Mouse (Mus musculus) monocyte, adult 2 months (primary cell): ENCODE data around the gene Bcl2l13.

Source experiments
- DNase-seq, 2 experiments: peaks; one replicate each; pipeline ENCODE4 v3.0.0; 2022; ENCODE audit warnings: low spot score in 2 of 2, low read depth in 1 of 2

Gene Bcl2l13

DNA sequence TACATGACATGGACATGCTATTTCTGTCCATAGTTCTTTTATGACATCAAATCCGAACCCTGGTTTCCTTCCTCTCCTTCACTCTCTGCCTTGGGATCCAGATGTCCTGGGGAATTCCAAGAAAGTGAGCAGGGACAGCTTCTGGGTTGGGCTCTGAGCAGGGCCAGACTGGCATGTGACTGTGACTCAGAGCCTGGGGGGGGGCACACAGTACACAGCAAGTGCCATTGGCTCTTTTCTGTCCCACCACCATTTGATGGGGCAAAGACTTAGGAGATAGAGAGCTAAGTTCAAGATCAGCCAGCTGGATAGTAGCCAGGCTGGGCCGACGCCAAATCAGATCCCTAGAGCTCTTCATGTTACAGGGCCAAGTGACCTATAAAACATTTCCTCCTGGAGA, 91.8 kb downstream of the Bcl2l13 start:
- no peak for DNase-seq

DNA sequence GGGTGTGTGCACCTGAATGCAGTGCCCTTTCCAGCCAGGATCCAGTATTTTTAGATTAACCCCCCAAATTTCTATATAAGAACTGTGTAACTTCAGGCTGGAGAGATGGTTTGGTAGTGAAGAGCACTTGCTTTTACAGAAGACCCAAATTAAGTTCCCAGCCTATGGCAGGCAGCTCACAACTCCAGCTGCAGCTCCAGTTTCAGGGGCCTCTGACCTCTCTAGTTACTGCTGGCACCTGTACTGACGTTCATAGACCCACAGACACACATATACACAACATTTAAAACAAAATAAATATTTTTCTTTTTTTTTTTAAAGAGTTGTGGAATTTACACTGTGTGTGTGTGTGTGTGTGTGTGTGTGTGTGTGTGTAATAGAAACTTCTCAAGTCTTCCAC, 93.4 kb downstream of the Bcl2l13 start:
- no peak for DNase-seq

DNA sequence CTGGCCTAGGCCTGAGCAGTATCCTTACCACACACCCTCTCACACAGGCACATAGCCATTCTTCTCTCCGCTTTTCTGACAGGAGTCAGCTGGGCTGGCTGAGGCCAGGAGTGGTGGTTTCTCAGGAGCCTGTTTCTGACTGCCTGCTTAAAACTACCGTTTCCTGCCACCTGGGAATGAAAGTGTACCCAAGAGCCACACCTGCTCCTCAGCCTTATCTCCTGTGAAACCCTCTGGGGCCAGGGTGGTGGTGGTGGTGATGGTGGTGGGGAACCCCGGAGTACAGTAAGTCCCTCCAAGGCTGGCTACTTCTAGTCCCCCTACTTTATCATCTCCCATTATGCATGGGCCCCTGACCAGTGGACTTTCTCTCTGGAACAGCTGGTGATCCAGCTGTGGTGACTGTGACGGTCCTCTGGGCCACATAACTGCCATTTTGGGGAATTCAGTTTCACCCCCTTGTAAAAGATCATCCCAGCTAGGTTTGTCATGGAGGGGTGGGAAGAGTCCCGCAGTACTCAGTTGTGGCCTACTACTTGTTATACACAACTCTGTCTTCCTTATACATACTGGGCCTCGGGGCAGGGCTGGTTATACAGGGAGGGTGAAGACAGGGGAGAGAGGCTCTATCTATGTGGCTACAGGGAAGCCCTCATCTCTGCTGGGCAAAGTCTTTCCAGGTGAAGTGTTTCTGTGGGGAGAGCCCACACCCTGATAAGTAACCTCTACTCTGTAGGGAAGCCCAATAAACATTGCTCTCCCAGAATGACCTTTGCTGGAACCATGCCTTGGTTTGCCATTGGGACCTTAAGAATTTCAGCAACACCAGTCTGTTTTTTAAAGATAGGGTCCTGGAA, 94.7 kb downstream of the Bcl2l13 start:
- no peak for DNase-seq

DNA sequence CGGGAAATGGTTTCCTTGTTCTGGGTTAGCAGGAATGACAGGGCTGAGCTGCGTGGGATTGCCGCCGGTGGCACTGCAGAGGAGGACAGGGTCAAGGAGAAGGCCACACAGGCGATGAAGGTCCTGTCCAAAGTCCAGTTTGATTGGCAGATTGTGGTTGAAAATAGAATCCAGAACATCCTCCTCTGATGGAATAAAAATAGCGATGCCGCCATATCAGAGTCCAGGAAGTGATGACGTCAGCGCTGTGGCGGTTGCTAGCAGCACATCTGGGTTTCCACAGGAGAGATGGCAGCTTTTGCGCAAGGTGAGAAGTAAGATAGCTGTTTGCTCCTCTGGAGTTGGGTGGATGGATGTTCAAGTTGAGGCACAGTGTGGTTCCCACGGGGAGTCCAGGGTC, 96.6 kb downstream of the Bcl2l13 start:
- DNase-seq: no peak

DNA sequence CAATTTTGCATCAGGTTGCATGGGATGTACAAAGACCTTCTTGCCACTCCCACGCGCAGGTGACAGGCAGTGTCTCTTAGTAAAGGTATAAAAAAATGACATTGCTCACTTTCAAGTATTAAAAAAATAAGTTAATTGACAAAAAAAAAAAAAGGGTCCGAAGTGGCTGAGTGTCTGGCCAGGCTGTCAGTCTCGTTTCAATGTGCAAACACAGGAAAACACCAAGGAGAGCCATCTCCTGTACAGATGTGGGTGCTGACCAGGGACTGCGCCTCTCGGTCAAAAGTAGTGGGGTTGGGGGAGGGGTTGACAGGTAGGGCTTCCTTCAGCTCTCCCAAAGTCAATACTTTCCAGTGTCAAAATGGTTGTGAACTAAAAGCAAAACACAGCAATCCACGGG, 97.7 kb downstream of the Bcl2l13 start:
- DNase-seq: no peak

DNA sequence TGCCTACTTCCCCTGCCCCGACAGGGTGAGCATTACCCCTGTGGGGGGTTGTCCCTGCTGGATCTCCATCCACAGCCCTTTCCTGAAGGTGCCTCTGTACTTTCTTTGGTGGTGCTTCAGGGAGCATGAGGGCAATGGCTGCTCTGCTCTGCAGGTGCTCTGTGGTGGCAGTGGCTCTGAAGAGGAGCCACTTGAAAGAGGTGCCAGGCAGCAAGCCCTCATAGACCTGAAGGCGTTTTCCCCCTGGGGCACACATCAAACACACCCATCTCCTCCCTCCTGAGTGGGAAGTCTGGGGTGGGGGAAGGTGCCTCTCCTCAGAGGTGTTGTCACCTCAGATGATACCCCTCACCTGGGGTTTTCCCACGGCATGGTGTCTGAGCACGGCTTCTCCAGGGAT, 98.2 kb downstream of the Bcl2l13 start:
- no peak for DNase-seq

DNA sequence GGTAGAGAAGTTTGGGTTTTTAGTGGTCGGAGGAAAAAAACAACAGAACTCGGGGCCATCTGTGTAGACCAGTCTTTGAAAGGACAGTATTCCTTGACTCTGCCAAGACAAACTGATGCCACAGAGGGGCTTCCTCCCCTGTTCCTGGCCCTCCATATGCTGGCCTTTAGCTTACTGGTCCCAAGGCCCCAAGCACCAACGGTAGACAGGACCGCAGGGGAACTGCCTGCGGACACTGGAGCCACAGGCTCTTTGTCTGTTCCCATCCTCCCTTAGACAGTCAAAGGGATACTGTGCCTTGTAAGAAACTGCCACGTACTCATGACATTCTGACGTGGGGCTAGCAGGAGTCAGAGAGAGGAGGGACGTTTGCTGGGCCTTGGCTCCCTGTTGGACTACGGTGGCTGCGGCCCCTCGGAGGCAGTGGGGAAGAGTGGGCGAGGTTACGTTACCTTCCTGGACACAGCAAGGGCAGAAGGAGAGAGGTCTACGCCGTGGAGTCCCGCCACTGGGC, 101.1 kb downstream of the Bcl2l13 start:
- no peak for DNase-seq

DNA sequence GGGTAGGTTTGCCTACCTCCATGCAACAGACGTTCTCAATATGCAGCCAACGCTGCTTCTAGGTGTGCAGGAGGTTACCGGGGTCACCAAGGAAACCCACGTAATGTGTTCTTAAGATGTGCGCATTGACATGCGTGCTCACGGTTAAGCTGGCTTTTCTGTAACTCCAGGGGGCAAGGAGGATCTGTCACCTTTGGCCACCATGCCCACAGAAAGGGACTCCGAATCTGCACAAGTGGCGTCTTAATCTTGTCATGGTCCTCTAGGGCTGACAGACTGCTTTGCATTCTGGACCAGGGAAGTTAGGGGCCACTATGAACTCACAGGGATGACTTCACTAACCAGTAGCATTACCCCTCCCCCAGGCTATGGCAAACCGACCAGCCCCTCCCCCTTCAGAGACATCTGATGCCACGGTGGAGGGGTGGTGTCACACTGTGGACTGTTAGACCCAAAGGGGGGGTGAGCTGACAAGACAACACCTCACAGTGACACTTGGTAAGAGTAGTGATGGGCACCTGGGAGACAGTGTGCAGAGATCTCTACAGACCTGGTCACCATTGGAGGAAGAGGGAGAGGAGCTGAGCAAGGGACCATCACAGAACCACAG, 102.1 kb downstream of the Bcl2l13 start:
- DNase-seq: no peak

DNA sequence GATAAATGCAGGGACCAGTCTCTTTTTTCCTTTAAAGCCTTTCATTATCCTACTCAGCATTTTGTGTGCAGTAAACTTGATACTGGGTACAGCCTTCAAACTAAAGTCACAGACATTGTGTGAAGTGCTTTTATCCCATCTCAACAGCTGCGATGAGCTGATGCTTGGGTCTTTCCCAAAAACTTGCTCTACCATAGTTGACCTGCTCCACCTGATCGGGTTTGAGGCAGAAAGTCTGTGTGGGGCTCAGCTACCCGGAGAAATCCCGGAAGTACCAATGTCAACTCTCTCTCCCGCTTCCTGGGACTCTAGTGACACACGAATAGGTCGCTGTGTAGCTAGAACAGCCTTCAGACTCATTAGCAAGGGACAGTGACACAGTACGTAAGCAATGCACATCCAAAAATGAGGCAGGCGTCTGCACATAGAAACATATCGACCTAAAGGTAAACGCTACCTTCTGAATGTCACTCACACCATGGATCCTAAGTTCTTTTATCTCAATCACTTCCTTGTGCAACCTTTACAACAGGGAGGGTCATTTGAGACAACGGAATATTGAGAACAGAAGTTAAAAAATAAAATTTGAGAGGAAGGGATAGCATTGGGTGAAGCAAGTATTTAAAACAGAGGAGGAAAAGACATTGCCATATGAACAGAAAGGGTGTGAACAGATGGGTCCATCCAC, 102.9 kb downstream of the Bcl2l13 start:
- no peak for DNase-seq

DNA sequence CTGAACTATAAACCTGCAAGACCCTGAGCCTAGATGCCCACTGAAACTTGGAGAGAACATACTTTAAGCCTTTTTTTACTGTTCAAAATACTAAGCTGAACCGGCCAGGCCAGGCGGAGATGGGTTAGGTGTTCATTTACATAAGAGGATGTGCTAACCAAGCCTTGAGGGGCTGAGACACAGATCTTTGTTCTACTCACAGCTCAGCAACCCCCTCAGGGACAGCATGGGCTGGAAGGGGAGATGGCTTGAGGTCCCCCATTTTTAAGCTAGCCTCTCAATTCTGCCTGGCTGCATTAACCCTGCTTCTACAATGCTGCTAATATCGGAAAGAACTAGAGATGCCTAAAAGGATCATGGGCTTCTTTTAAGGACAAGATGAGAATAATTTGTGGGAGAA, 103.8 kb downstream of the Bcl2l13 start:
- DNase-seq: no peak

DNA sequence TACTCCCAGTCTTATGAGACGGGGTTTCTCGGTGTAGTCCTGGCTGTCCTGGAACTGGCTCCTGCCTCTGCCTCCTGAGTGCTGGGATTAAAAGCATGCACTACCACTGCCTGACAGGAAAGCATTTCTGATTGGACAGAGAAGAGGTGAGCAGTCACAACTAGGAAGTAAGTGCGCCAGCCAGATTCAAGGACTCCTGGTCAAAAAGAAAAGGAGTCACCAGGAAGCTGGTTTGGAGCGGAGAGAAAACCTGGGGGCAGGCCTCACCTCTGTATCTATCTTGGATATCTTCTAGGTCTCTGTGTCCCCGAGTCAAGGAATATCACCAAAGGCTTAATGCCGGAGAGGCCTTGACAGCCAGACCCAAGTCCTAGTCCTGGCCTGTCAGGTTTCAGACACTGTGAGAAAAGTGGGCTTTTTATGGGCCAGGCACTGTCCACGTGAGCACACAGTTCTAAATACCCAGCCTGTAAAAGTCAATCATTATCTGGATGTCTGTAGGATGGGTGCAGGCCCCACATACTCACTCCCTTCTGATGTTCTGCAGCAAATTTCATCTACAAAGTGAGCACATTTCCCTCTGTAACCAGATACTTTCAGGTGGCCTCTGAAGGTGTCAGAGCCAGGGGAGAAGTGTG, 104.6 kb downstream of the Bcl2l13 start:
- DNase-seq: no peak

DNA sequence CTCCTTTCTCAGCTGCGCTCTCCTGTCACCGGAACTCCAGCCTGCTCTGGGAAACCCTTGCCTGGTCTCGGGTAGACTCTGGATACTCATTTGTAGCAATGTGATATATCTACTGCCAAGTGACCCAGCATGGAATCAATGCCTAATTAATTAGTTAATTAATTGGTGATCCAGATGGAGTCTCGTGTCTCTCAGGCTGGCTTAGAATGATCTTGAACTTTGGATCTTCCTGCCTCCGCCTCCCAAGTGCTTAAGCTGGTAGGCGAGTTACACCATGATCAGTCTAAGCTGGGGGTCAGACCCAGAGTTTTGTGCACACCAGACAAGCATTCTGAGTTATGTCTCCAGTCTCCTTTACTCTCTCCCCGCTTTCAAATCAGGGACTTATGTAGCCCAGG, 105.1 kb downstream of the Bcl2l13 start:
- no peak for DNase-seq

DNA sequence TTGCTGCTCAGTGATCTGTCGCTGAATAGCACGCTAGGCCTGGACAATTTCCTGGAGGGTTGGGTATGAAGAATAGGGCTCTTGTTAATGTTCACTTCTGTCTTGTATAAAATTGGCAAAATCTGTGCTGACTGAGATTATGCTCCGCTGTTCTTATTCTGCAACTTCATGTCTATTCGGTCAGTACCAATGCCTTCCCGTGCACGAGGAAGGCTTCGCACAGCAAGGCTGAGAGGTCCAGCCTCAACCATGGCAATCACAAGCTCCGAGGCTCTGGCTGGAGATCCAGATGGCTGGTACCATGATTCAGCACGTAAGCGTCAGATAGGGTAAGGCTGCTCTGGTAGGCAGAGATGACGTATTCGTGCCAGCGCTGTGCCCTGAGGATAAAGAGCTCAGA, 105.6 kb downstream of the Bcl2l13 start:
- DNase-seq: no peak
